Mouse (Mus musculus): Measurements from ENCODE around the gene Cluh. TPM values are rescaled to one million over a fixed set of nuclear protein-coding genes. Genes with fewer than 3 reads are reported as not detected.

The Cluh gene
- polyA plus RNA-seq, 1 experiment from 2014 or later: 15.9 TPM

GRCm38 (mm10) chr11:74660336-74660735 lies 11.0 kb downstream of the Cluh start:
- Histone ChIP-seq H3K36me3 (ENCODE audit: control insufficient read depth, insufficient read depth, low read length) (peaks cover 71% of the 10 kb centered on the region), H3K9ac (replicated peaks; ENCODE audit: low read depth, low read length) (no peak overlapping the region), H3K27me3 (ENCODE audit: control insufficient read depth, insufficient read depth, low read length) (no peaks in the 10 kb centered on the region), H3K27ac (ENCODE audit: low read depth, low read length) (no peak overlapping the region), H3K9me3 (ENCODE audit: control insufficient read depth, low read length) (no peaks in the 10 kb centered on the region), H3K4me1 (ENCODE audit: control insufficient read depth, insufficient read depth, low read length) (no peaks in the 10 kb centered on the region), H3K4me2 (ENCODE audit: low read depth, low read length) (no peak overlapping the region), H3K4me3 (ENCODE audit: low read depth, low read length) (no peak overlapping the region)
- no peak for ATAC-seq (ENCODE audit: low read depth)
- 97% methylated on average over 13 of the region's 13 CpGs for WGBS

DNA sequence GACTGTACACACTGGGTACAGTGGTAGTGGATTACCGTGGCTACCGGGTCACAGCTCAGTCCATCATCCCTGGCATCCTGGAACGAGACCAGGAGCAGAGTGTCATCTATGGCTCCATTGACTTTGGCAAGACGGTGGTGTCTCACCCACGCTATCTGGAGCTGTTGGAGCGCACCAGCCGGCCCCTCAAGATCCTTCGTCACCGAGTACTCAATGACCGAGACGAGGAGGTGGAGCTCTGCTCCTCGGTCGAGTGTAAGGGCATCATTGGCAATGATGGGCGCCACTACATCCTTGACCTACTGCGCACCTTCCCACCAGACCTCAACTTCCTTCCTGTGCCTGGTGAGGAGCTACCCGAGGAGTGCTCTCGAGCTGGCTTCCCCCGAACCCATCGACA lies 12.3 kb downstream of the Cluh start:
- H3K27me3 ChIP-seq (ENCODE audit: control insufficient read depth, insufficient read depth, low read length): no peaks in the 10 kb centered on the region
- H3K9ac ChIP-seq (replicated peaks; ENCODE audit: low read depth, low read length): no peak overlapping the region
- ATAC-seq (ENCODE audit: low read depth): no peak
- WGBS: 97% methylated on average over 19 of the region's 19 CpGs
- no peak overlapping the region for H3K4me3 ChIP-seq (ENCODE audit: low read depth, low read length)
- H3K4me2 ChIP-seq (ENCODE audit: low read depth, low read length): no peak overlapping the region
- H3K9me3 ChIP-seq (ENCODE audit: control insufficient read depth, low read length): no peaks in the 10 kb centered on the region
- H3K36me3 ChIP-seq (ENCODE audit: control insufficient read depth, insufficient read depth, low read length): peaks cover 81% of the 10 kb centered on the region
- H3K4me1 ChIP-seq (ENCODE audit: control insufficient read depth, insufficient read depth, low read length): no peaks in the 10 kb centered on the region
- H3K27ac ChIP-seq (ENCODE audit: low read depth, low read length): no peak overlapping the region

GRCm38 (mm10) chr11:74662221-74662620 lies 12.9 kb downstream of the Cluh start:
- 89% methylated on average over 6 of the region's 6 CpGs for WGBS
- no peak overlapping the region for H3K4me3 ChIP-seq (ENCODE audit: low read depth, low read length)

DNA sequence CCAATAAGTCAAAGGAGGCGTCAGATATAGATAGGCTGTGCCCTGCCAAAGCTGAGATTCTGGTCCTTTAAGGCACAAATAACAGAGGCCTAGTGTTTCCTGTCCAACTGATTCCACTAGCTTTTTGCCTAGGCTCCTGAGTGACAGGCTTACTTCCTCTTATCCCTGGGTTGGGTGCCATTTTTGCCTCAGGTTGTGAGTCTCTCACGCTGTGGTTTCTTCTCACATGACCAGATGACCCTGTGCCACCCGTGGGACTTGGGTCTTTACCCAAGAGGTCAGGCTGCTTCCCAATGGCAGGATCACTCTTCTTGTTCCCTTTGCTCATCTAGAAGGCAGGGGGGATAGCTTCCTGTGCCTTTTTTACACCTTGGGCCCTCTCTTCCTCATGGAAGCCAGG lies 15.0 kb downstream of the Cluh start:
- 94% methylated on average over 3 of the region's 3 CpGs for WGBS
- H3K4me1 ChIP-seq (ENCODE audit: control insufficient read depth, insufficient read depth, low read length): no peaks in the 10 kb centered on the region
- no peak overlapping the region for H3K9ac ChIP-seq (replicated peaks; ENCODE audit: low read depth, low read length)
- H3K4me3 ChIP-seq (ENCODE audit: low read depth, low read length): no peak overlapping the region
- no peak overlapping the region for H3K27ac ChIP-seq (ENCODE audit: low read depth, low read length)
- peaks cover 79% of the 10 kb centered on the region for H3K36me3 ChIP-seq (ENCODE audit: control insufficient read depth, insufficient read depth, low read length)
- no peaks in the 10 kb centered on the region for H3K27me3 ChIP-seq (ENCODE audit: control insufficient read depth, insufficient read depth, low read length)
- H3K9me3 ChIP-seq (ENCODE audit: control insufficient read depth, low read length): no peaks in the 10 kb centered on the region
- H3K4me2 ChIP-seq (ENCODE audit: low read depth, low read length): no peak overlapping the region
- ATAC-seq (ENCODE audit: low read depth): no peak

More at GRCm38 (mm10) chr11:74662221-74662620, 12.9 kb downstream of the Cluh start:
- H3K27ac ChIP-seq (ENCODE audit: low read depth, low read length): no peak overlapping the region
- no peak overlapping the region for H3K9ac ChIP-seq (replicated peaks; ENCODE audit: low read depth, low read length)
- no peak overlapping the region for H3K4me2 ChIP-seq (ENCODE audit: low read depth, low read length)
- ATAC-seq (ENCODE audit: low read depth): no peak
- H3K27me3 ChIP-seq (ENCODE audit: control insufficient read depth, insufficient read depth, low read length): no peaks in the 10 kb centered on the region
- H3K9me3 ChIP-seq (ENCODE audit: control insufficient read depth, low read length): no peaks in the 10 kb centered on the region
- peaks cover 83% of the 10 kb centered on the region for H3K36me3 ChIP-seq (ENCODE audit: control insufficient read depth, insufficient read depth, low read length)
- no peaks in the 10 kb centered on the region for H3K4me1 ChIP-seq (ENCODE audit: control insufficient read depth, insufficient read depth, low read length)

DNA sequence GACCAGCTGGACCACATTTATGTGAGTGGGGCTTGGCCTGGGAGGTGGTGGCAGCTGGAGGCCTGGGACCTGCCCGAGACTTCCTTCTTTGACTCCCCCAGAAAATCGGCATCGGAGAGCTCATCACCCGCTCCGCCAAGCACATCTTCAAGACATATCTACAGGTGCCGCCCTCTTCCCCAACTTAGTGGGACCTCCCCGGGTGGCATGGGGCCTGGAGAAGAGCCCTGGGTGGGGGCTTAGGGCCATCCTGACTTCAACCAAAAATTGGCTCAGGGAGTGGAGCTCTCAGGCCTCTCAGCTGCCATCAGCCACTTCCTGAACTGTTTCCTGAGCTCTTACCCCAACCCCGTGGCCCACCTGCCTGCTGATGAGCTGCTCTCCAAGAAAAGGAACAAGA lies 15.6 kb downstream of the Cluh start:
- Histone ChIP-seq H3K27ac (ENCODE audit: low read depth, low read length) (no peak overlapping the region), H3K9ac (replicated peaks; ENCODE audit: low read depth, low read length) (no peak overlapping the region), H3K36me3 (ENCODE audit: control insufficient read depth, insufficient read depth, low read length) (peaks cover 73% of the 10 kb centered on the region), H3K4me3 (ENCODE audit: low read depth, low read length) (no peak overlapping the region), H3K4me1 (ENCODE audit: control insufficient read depth, insufficient read depth, low read length) (no peaks in the 10 kb centered on the region), H3K27me3 (ENCODE audit: control insufficient read depth, insufficient read depth, low read length) (no peaks in the 10 kb centered on the region), H3K9me3 (ENCODE audit: control insufficient read depth, low read length) (no peaks in the 10 kb centered on the region), H3K4me2 (ENCODE audit: low read depth, low read length) (no peak overlapping the region)
- ATAC-seq (ENCODE audit: low read depth): no peak
- 96% methylated on average over 8 of the region's 8 CpGs for WGBS

DNA sequence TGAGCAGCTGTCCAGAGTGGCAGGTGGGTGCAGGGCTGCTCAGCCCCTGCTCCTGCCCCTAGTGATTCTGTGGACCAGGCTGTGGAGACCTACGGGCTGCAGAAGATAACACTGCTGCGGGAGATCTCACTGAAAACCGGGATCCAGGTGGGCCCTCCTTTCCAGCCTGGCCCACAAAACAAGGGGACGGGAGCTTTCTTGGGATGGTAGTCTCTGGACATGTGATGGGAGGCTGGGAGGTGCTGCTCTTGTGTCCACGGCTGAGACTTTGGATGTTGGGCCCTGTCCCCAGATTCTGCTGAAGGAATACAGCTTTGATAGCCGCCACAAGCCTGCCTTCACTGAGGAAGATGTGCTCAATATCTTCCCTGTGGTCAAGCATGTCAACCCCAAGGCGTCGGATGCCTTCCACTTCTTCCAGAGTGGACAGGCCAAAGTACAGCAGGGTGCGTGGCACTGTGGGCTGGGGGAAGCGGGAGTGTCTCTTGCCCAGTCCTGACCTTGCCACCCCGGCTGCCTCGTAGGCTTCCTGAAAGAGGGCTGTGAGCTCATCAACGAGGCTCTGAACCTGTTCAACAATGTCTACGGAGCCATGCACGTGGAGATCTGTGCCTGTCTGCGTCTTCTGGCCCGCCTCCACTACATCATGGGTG lies 16.5 kb downstream of the Cluh start:
- Histone ChIP-seq H3K9ac (replicated peaks; ENCODE audit: low read depth, low read length) (no peak overlapping the region), H3K4me3 (ENCODE audit: low read depth, low read length) (no peak overlapping the region), H3K9me3 (ENCODE audit: control insufficient read depth, low read length) (no peaks in the 10 kb centered on the region), H3K4me1 (ENCODE audit: control insufficient read depth, insufficient read depth, low read length) (no peaks in the 10 kb centered on the region), H3K4me2 (ENCODE audit: low read depth, low read length) (no peak overlapping the region), H3K27me3 (ENCODE audit: control insufficient read depth, insufficient read depth, low read length) (no peaks in the 10 kb centered on the region), H3K27ac (ENCODE audit: low read depth, low read length) (no peak overlapping the region), H3K36me3 (ENCODE audit: control insufficient read depth, insufficient read depth, low read length) (peaks cover 65% of the 10 kb centered on the region)
- WGBS: 96% methylated on average over 17 of the region's 17 CpGs
- no peak for ATAC-seq (ENCODE audit: low read depth)

GRCm38 (mm10) chr11:74666284-74666652 lies 17.0 kb downstream of the Cluh start:
- Histone ChIP-seq H3K4me3 (ENCODE audit: low read depth, low read length) (no peak overlapping the region), H3K36me3 (ENCODE audit: control insufficient read depth, insufficient read depth, low read length) (peaks cover 63% of the 10 kb centered on the region), H3K4me1 (ENCODE audit: control insufficient read depth, insufficient read depth, low read length) (no peaks in the 10 kb centered on the region), H3K9ac (replicated peaks; ENCODE audit: low read depth, low read length) (no peak overlapping the region), H3K27me3 (ENCODE audit: control insufficient read depth, insufficient read depth, low read length) (no peaks in the 10 kb centered on the region), H3K9me3 (ENCODE audit: control insufficient read depth, low read length) (no peaks in the 10 kb centered on the region), H3K4me2 (ENCODE audit: low read depth, low read length) (no peak overlapping the region), H3K27ac (ENCODE audit: low read depth, low read length) (no peak overlapping the region)
- ATAC-seq (ENCODE audit: low read depth): no peak
- WGBS: 94% methylated on average over 5 of the region's 5 CpGs

DNA sequence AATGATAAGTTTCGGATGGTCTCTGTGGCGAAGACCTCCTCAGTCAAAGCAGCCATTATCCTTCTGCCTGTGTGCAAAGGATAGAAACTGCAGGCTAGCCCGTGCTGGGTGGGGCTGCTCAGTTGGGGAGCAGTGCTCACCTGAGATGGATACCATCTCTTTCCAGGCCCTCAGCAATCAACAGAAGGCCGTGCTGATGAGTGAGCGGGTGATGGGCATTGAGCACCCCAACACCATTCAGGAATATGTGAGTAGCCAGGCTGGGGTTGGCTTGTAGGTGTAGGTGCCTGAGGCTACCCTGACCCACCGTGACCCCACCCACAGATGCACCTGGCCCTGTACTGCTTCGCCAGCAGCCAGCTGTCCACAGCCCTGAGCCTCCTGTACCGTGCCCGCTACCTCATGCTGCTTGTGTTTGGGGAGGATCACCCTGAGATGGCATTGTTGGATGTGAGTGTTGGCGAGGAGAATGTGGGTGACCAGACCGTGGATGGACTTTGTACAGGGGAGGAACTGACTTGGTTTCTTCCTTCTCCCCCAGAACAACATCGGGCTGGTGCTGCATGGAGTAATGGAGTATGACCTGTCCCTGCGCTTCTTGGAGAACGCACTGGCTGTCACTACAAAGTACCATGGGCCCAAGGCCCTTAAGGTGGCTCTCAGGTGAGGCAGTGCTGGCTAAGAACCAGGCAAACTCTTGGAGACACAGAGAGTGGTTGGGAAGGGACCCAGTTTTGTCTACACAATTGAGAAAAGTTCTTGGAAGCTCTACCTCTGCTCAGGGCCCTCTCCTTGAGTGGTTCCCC lies 17.7 kb downstream of the Cluh start:
- H3K9me3 ChIP-seq (ENCODE audit: control insufficient read depth, low read length): no peaks in the 10 kb centered on the region
- H3K4me3 ChIP-seq (ENCODE audit: low read depth, low read length): no peak overlapping the region
- no peak overlapping the region for H3K4me2 ChIP-seq (ENCODE audit: low read depth, low read length)
- no peak overlapping the region for H3K9ac ChIP-seq (replicated peaks; ENCODE audit: low read depth, low read length)
- no peak overlapping the region for H3K27ac ChIP-seq (ENCODE audit: low read depth, low read length)
- 97% methylated on average over 14 of the region's 14 CpGs for WGBS
- peaks cover 56% of the 10 kb centered on the region for H3K36me3 ChIP-seq (ENCODE audit: control insufficient read depth, insufficient read depth, low read length)
- no peaks in the 10 kb centered on the region for H3K27me3 ChIP-seq (ENCODE audit: control insufficient read depth, insufficient read depth, low read length)
- H3K4me1 ChIP-seq (ENCODE audit: control insufficient read depth, insufficient read depth, low read length): no peaks in the 10 kb centered on the region
- ATAC-seq (ENCODE audit: low read depth): no peak

- 94% methylated on average over 13 of the region's 13 CpGs for WGBS
These were observed 18.3 kb downstream of the Cluh start for GRCm38 (mm10) chr11:74667582-74668010.

More at GRCm38 (mm10) chr11:74667582-74668010, 18.3 kb downstream of the Cluh start:
- Histone ChIP-seq H3K4me1 (ENCODE audit: control insufficient read depth, insufficient read depth, low read length) (no peaks in the 10 kb centered on the region), H3K9ac (replicated peaks; ENCODE audit: low read depth, low read length) (no peak overlapping the region), H3K4me2 (ENCODE audit: low read depth, low read length) (no peak overlapping the region), H3K27me3 (ENCODE audit: control insufficient read depth, insufficient read depth, low read length) (no peaks in the 10 kb centered on the region), H3K27ac (ENCODE audit: low read depth, low read length) (no peak overlapping the region), H3K9me3 (ENCODE audit: control insufficient read depth, low read length) (no peaks in the 10 kb centered on the region), H3K36me3 (ENCODE audit: control insufficient read depth, insufficient read depth, low read length) (peaks cover 49% of the 10 kb centered on the region), H3K4me3 (ENCODE audit: low read depth, low read length) (no peak overlapping the region)
- no peak for ATAC-seq (ENCODE audit: low read depth)
